Mouse (Mus musculus): ENCODE results near the gene Lrrc8d. TPM values are rescaled to one million over a fixed set of nuclear protein-coding genes. Genes with fewer than 3 reads are reported as not detected.
A peak's percentile ranks its signal among the peaks of the same experiment; 100 is the strongest.
"Not testable (repeated sequence)": the region's sequence is repeated elsewhere in the genome, so short reads cannot be mapped to it uniquely, and the experiment has no call there.

Lrrc8d gene
- total and polyA plus RNA-seq, 2 experiments from 2014 or later, result 8.8 to 10.0 TPM

- H3K9ac ChIP-seq (replicated peaks; ENCODE audit: low read depth, low read length), result no peak overlapping the region
- ATAC-seq (ENCODE audit: insufficient read depth, low read depth) (no peak), DNase-seq (ENCODE audit: low spot score) (no peak)
- H3K27ac ChIP-seq (ENCODE audit: low read depth), result no peak overlapping the region
- TF ChIP-seq EP300 (IDR thresholded peaks at IDR 0.05; ENCODE audit: low read depth), result no peak
- no peak for TF ChIP-seq CTCF (IDR thresholded peaks at IDR 0.05; ENCODE audit: low read depth)
- H3K4me3 ChIP-seq (ENCODE audit: low read depth, low read length), result no peak overlapping the region
- 42% methylated on average over 4 of the region's 4 CpGs for WGBS
- H3K27me3 ChIP-seq (ENCODE audit: control insufficient read depth, insufficient read depth, low read length), result no peaks in the 10 kb centered on the region
- no peak overlapping the region for H3K4me2 ChIP-seq (ENCODE audit: low read depth, low read length)
- no peaks in the 10 kb centered on the region; the same call in none of the 2 replicates for H3K4me1 ChIP-seq (ENCODE audit: control insufficient read depth, insufficient read depth)
- no peaks in the 10 kb centered on the region for H3K36me3 ChIP-seq (replicated peaks; ENCODE audit: control insufficient read depth, insufficient read depth, low read length)
- no peaks in the 10 kb centered on the region for H3K9me3 ChIP-seq (replicated peaks; ENCODE audit: control insufficient read depth, low read length)
Observed at GRCm38 (mm10) chr5:105679261-105679660, 20.5 kb upstream of the Lrrc8d start.

DNA sequence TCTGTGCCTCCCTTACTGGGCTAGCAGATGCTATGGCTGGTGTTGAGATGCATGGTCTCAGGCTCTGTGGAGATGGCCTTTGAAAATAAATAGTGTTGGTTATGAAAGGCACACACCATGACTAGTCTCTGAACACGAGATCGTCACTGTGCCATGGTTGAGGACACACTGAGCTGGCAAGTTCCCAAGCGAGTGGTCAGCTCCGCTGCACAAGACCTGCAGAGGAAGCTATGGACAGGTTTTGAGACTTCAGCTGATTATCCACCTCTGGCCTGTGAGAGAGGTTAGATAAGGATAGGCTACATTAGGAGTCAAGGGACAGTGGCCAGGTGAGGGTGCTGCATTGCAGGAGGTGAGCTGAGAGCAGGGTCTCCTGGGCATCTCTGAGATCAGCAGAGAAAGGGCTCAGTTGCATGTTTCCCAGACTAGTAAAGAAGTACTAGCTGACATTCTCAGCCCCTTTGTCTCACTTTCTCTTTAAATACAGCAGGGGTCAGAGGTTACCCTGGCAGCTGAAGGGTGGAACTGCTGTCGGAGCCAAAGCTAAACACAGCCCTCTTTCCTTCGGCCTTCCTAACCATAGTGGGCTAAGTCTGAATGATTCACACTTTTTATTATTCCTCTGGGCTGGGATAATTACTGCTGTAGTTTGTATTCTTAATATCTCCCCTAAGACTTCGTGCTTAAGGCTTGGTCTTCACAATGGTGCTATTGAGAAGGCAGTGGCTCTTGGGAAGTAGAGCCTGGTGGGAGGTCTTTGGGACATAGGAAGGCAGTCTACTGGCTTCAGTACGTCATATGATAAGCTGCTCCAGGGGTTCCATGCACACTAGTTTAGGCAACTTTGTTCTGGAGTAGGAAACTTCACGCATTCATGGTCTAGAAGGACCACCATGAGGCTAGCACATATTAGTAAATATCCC is 19.6 kb upstream of the Lrrc8d start:
- WGBS, result 78% methylated on average over 9 of the region's 9 CpGs
- H3K27me3 ChIP-seq (ENCODE audit: control insufficient read depth, insufficient read depth, low read length), result no peaks in the 10 kb centered on the region
- no peak for ATAC-seq (ENCODE audit: insufficient read depth, low read depth)
- H3K9me3 ChIP-seq (replicated peaks; ENCODE audit: control insufficient read depth, low read length), result no peaks in the 10 kb centered on the region
- H3K27ac ChIP-seq (ENCODE audit: low read depth), result no peak overlapping the region
- H3K4me1 ChIP-seq (ENCODE audit: control insufficient read depth, insufficient read depth), result no peaks in the 10 kb centered on the region; the same call in none of the 2 replicates
- H3K4me3 ChIP-seq (ENCODE audit: low read depth, low read length), result no peak overlapping the region
- no peak overlapping the region for H3K4me2 ChIP-seq (ENCODE audit: low read depth, low read length)
- TF ChIP-seq CTCF (IDR thresholded peaks at IDR 0.05; ENCODE audit: low read depth), result no peak
- no peak for TF ChIP-seq EP300 (IDR thresholded peaks at IDR 0.05; ENCODE audit: low read depth)
- no peak overlapping the region for H3K9ac ChIP-seq (replicated peaks; ENCODE audit: low read depth, low read length)
- H3K36me3 ChIP-seq (replicated peaks; ENCODE audit: control insufficient read depth, insufficient read depth, low read length), result no peaks in the 10 kb centered on the region
- no peak for DNase-seq (ENCODE audit: low spot score)

GRCm38 (mm10) chr5:105682143-105682611 is 17.6 kb upstream of the Lrrc8d start:
- Histone ChIP-seq H3K4me2 (ENCODE audit: low read depth, low read length) (no peak overlapping the region), H3K9ac (replicated peaks; ENCODE audit: low read depth, low read length) (no peak overlapping the region), H3K4me3 (ENCODE audit: low read depth, low read length) (no peak overlapping the region), H3K4me1 (ENCODE audit: control insufficient read depth, insufficient read depth) (no peaks in the 10 kb centered on the region; the same call in none of the 2 replicates), H3K27me3 (ENCODE audit: control insufficient read depth, insufficient read depth, low read length) (no peaks in the 10 kb centered on the region), H3K9me3 (replicated peaks; ENCODE audit: control insufficient read depth, low read length) (no peaks in the 10 kb centered on the region), H3K36me3 (replicated peaks; ENCODE audit: control insufficient read depth, insufficient read depth, low read length) (no peaks in the 10 kb centered on the region), H3K27ac (ENCODE audit: low read depth) (no peak overlapping the region)
- DNase-seq (ENCODE audit: low spot score), result no peak
- WGBS, result 83% methylated on average over 9 of the region's 9 CpGs
- TF ChIP-seq CTCF (IDR thresholded peaks at IDR 0.05; ENCODE audit: low read depth) (no peak), EP300 (IDR thresholded peaks at IDR 0.05; ENCODE audit: low read depth) (no peak)
- no peak for ATAC-seq (ENCODE audit: insufficient read depth, low read depth)

- Histone ChIP-seq H3K27me3 (ENCODE audit: control insufficient read depth, insufficient read depth, low read length) (no peaks in the 10 kb centered on the region), H3K4me3 (ENCODE audit: low read depth, low read length) (no peak overlapping the region), H3K36me3 (replicated peaks; ENCODE audit: control insufficient read depth, insufficient read depth, low read length) (no peaks in the 10 kb centered on the region), H3K9me3 (replicated peaks; ENCODE audit: control insufficient read depth, low read length) (no peaks in the 10 kb centered on the region), H3K4me2 (ENCODE audit: low read depth, low read length) (no peak overlapping the region), H3K4me1 (ENCODE audit: control insufficient read depth, insufficient read depth) (no peaks in the 10 kb centered on the region; the same call in 1 of the 2 replicates), H3K9ac (replicated peaks; ENCODE audit: low read depth, low read length) (no peak overlapping the region), H3K27ac (ENCODE audit: low read depth) (no peak overlapping the region)
- TF ChIP-seq CTCF (IDR thresholded peaks at IDR 0.05; ENCODE audit: low read depth) (no peak), EP300 (IDR thresholded peaks at IDR 0.05; ENCODE audit: low read depth) (no peak)
- DNase-seq (ENCODE audit: low spot score), result no peak
- 74% methylated on average over 4 of the region's 4 CpGs for WGBS
- ATAC-seq (ENCODE audit: insufficient read depth, low read depth), result no peak
Observed at GRCm38 (mm10) chr5:105683912-105684350, 15.8 kb upstream of the Lrrc8d start.

- H3K4me2 ChIP-seq (ENCODE audit: low read depth, low read length), result no peak overlapping the region
- peak; percentile 71 for ATAC-seq (ENCODE audit: insufficient read depth, low read depth)
- no peak overlapping the region for H3K27ac ChIP-seq (ENCODE audit: low read depth)
- H3K4me1 ChIP-seq (ENCODE audit: control insufficient read depth, insufficient read depth), result no peaks in the 10 kb centered on the region
- DNase-seq (ENCODE audit: low spot score), result peak; percentile 77
- WGBS, result 29% methylated on average over 14 of the region's 14 CpGs
- TF ChIP-seq EP300 (IDR thresholded peaks at IDR 0.05; ENCODE audit: low read depth) (no peak), CTCF (IDR thresholded peaks at IDR 0.05; ENCODE audit: low read depth) (peak; percentile 89)
- no peaks in the 10 kb centered on the region for H3K9me3 ChIP-seq (replicated peaks; ENCODE audit: control insufficient read depth, low read length)
- no peak overlapping the region for H3K9ac ChIP-seq (replicated peaks; ENCODE audit: low read depth, low read length)
- no peaks in the 10 kb centered on the region for H3K36me3 ChIP-seq (replicated peaks; ENCODE audit: control insufficient read depth, insufficient read depth, low read length)
- no peaks in the 10 kb centered on the region for H3K27me3 ChIP-seq (ENCODE audit: control insufficient read depth, insufficient read depth, low read length)
- no peak overlapping the region for H3K4me3 ChIP-seq (ENCODE audit: low read depth, low read length)
Observed at GRCm38 (mm10) chr5:105684861-105685600, 14.7 kb upstream of the Lrrc8d start.

DNA sequence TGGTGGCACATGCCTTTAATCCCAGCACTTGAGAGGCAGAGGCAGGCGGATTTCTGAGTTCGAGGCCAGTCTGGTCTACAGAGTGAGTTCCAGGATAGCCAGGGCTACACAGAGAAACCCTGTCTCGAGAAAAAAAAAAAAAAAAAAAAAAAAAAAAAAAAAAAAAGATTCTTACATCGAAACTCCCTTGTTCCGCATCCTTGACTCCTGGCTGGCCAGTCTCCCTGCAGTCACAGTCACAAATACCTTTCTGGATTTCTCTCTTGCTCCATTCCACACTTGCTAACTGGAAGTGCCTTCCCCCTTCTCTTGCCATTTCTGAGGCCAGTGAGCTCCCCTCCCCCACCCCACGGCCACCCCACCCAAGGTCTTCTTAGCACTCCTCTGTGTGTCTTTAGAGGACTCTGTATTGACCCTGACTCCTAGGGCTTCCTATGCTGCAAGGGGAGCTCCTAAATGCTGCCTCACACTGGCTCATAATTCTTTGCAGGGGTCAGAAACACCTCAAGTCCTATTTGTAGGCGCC is 13.9 kb upstream of the Lrrc8d start:
- H3K27me3 ChIP-seq (ENCODE audit: control insufficient read depth, insufficient read depth, low read length); H3K4me2 ChIP-seq (ENCODE audit: low read depth, low read length); H3K4me1 ChIP-seq (ENCODE audit: control insufficient read depth, insufficient read depth); H3K36me3 ChIP-seq (replicated peaks; ENCODE audit: control insufficient read depth, insufficient read depth, low read length); H3K9ac ChIP-seq (replicated peaks; ENCODE audit: low read depth, low read length); H3K4me3 ChIP-seq (ENCODE audit: low read depth, low read length); DNase-seq (ENCODE audit: low spot score); H3K9me3 ChIP-seq (replicated peaks; ENCODE audit: control insufficient read depth, low read length); H3K27ac ChIP-seq (ENCODE audit: low read depth); ATAC-seq (ENCODE audit: insufficient read depth, low read depth): not testable (repeated sequence)
- WGBS, result 72% methylated on average over 6 of the region's 7 CpGs

Measured in heart, postnatal 0 days (tissue).